Mouse (Mus musculus): ENCODE data around the gene Rapgefl1.

GRCm38 (mm10) chr11:98810686-98811085 is 25.9 kb upstream of the Rapgefl1 start:
- TF ChIP-seq CTCF (IDR thresholded peaks at IDR 0.05; ENCODE audit: low read depth) (no peak), EP300 (IDR thresholded peaks at IDR 0.05; ENCODE audit: low read depth) (no peak)
